Mouse (Mus musculus): Measurements from ENCODE around the gene Rimklb.

The Rimklb gene

GRCm38 (mm10) chr6:122416347-122416746 is 82.2 kb downstream of the Rimklb start:
- no peak for DNase-seq

- DNase-seq = no peak
Measured at GRCm38 (mm10) chr6:122411281-122411680, 87.3 kb downstream of the Rimklb start.

- peak; percentile 58 for DNase-seq
Measured at GRCm38 (mm10) chr6:122402240-122402639, 96.3 kb downstream of the Rimklb start.

- no peak for DNase-seq
Measured at GRCm38 (mm10) chr6:122400263-122400662, 98.3 kb downstream of the Rimklb start.
